Mouse (Mus musculus): ENCODE results near the gene Rbm12b1.
"Not testable (repeated sequence)": the region's sequence is repeated elsewhere in the genome, so short reads cannot be mapped to it uniquely, and the experiment has no call there.

- not testable (repeated sequence) for TF ChIP-seq CTCF (IDR thresholded peaks at IDR 0.05; ENCODE audit: low read depth, low read length); POLR2A (IDR thresholded peaks at IDR 0.05; ENCODE audit: borderline replicate concordance, low read depth, low read length)
Measured at GRCm38 (mm10) chr4:12141516-12141915, 1.5 kb downstream of the Rbm12b1 start.
